Mouse (Mus musculus) adrenal gland, adult 10 weeks (tissue): ENCODE data around the gene Cc2d1a. TPM values are rescaled to one million over a fixed set of nuclear protein-coding genes. Genes with fewer than 3 reads are reported as not detected.

Source experiments
- polyA plus RNA-seq: library from polyadenylated mRNA; stranded (reverse); fragments of 350-450 nt; fragmentation: Illumina TruSeq; extraction: RNeasy Lipid Tissue Mini Kit (QIAGEN cat#74804); gene quantifications from one replicate; pipeline ENCODE4 v1.2.3, GENCODE M21; 2014; ENCODE audit warnings: low read depth, low replicate concordance

Cc2d1a gene
- polyA plus RNA-seq, result 0.35 TPM

GRCm38 (mm10) chr8:84147769-84148530 is at the start of gene Cc2d1a, which contains the start of gene 4930432K21Rik:
Gene Cc2d1a, minus strand, starts transcription at chr8:84147936.
Gene 4930432K21Rik, plus strand, starts transcription at chr8:84148025.

GRCm38 (mm10) chr8:84185117-84185516 is 37.4 kb upstream of the Cc2d1a start, which contains the start of gene Nanos3:
Gene Nanos3, minus strand, starts transcription at chr8:84185217.

GRCm38 (mm10) chr8:84125656-84126055 is 22.1 kb downstream of the Cc2d1a start, which contains the start of gene Podnl1:
Gene Podnl1, plus strand, starts transcription at chr8:84125989.

GRCm38 (mm10) chr8:84104697-84105609 is 42.8 kb downstream of the Cc2d1a start, which contains the start of gene Dcaf15:
Gene Dcaf15, minus strand, starts transcription at chr8:84104768.

Other genes with a start within 250 kb of the Cc2d1a start
- 7.5 TPM for gene Adgrl1, start 247.8 kb downstream of the Cc2d1a start, polyA plus RNA-seq
- 0.35 TPM for gene Gm10644, start 192.7 kb downstream of the Cc2d1a start, polyA plus RNA-seq
- 1.7 TPM for gene Asf1b, start 192.4 kb downstream of the Cc2d1a start, polyA plus RNA-seq
- 56.5 TPM for gene Prkaca, start 174.9 kb downstream of the Cc2d1a start, polyA plus RNA-seq
- 4.4 TPM for gene Samd1, start 150.3 kb downstream of the Cc2d1a start, polyA plus RNA-seq
- gene 1700067K01Rik, start 146.4 kb downstream of the Cc2d1a start, polyA plus RNA-seq, result not detected
- gene 2210011C24Rik, start 135.8 kb downstream of the Cc2d1a start, polyA plus RNA-seq, result not detected
- 0.76 TPM for gene Palm3, start 126.5 kb downstream of the Cc2d1a start, polyA plus RNA-seq
- 0.35 TPM for gene Il27ra, start 105.3 kb downstream of the Cc2d1a start, polyA plus RNA-seq
- gene Rln3, start 102.9 kb downstream of the Cc2d1a start, polyA plus RNA-seq, result not detected
- gene Gm10643, start 82.8 kb downstream of the Cc2d1a start, polyA plus RNA-seq, result 2.3 TPM
- 0.64 TPM for gene Rfx1, start 81.1 kb downstream of the Cc2d1a start, polyA plus RNA-seq
- 1.3 TPM for gene Dcaf15, start 43.2 kb downstream of the Cc2d1a start, polyA plus RNA-seq
- gene Podnl1, start 21.9 kb downstream of the Cc2d1a start, polyA plus RNA-seq, result not detected
- gene 4930432K21Rik, start 89 bp upstream of the Cc2d1a start, polyA plus RNA-seq, result not detected
- gene Nanos3, start 37.3 kb upstream of the Cc2d1a start, polyA plus RNA-seq, result not detected
- gene Zswim4, start 89.1 kb upstream of the Cc2d1a start, polyA plus RNA-seq, result 0.52 TPM
- gene D8Ertd738e, start 101.8 kb upstream of the Cc2d1a start, polyA plus RNA-seq, result 5.3 TPM
- gene Mri1, start 109.4 kb upstream of the Cc2d1a start, polyA plus RNA-seq, result 4.1 TPM
- gene Ccdc130, start 122.4 kb upstream of the Cc2d1a start, polyA plus RNA-seq, result 5.3 TPM
- 0.52 TPM for gene Cacna1a, start 240.5 kb upstream of the Cc2d1a start, polyA plus RNA-seq